In the genomic region with DNA sequence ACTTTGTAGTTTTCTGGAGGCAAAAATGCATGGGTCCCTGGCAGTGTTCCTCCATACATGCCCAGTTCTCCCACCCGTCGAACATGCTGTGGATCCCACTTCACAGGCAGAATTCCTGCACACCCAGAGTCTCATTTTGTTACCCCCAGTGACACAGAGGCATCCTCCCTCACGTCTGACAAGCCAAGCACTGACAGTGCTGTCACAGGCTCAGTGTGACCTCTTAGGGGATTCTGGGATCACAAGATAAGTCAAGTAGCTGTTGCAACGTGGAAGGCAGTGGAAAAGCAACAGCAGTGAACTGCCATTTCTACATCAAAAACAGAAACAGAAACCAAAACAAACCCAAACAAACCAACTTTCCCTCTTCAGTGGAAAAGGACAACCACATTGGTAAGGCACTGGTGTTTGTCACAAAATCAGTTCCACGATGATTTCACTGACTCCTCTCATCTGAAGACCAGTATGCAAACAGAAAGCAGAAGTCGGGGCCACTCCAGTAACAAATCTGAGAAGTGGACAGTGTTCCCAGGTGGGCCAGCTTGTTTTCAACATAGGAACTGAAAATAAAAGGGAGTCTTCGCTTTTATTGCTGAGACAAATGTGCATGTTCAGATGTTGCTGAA, we compare ENCODE assay signal across 22 mouse cellular contexts. TPM values are rescaled to one million over a fixed set of nuclear protein-coding genes. Genes with fewer than 3 reads are reported as not detected.
DNase-seq lines count a peak whose midpoint lies in the region; ATAC-seq lines count a peak whose summit lies in the region.
"Had no signal": no experiment of that assay in that cellular context is flagged by ENCODE, and none has a peak within 500 bp of the region (broad histone marks: within the 10 kb centered on the region; RNA-seq: fewer than 3 reads in every experiment).

No protein-coding gene starts in this region.

- no peaks in the 10 kb centered on the region for H3K27me3 ChIP-seq in midbrain, embryonic 11.5 days (ENCODE audit: control insufficient read depth, insufficient read depth, low read length)
- no peaks in the 10 kb centered on the region for H3K27me3 ChIP-seq in midbrain, embryonic 16.5 days (ENCODE audit: control insufficient read depth, insufficient read depth, low read depth, low read length)
- H3K27me3 ChIP-seq: embryonic facial prominence, embryonic 15.5 days; limb, embryonic 15.5 days had no signal

- no peaks in the 10 kb centered on the region for H3K36me3 ChIP-seq in midbrain, embryonic 11.5 days (ENCODE audit: control insufficient read depth, insufficient read depth, low read length)
- H3K36me3 ChIP-seq in midbrain, embryonic 16.5 days (ENCODE audit: control insufficient read depth, insufficient read depth, low read length): peaks cover 2% of the 10 kb centered on the region; the same call in 1 of the 2 replicates
- H3K36me3 ChIP-seq: forebrain, embryonic 10.5 days; limb, embryonic 15.5 days had no signal

- peak; percentile 36 for DNase-seq in CD4-positive, CD25-positive, alpha-beta regulatory T cell, adult 2 months (ENCODE audit: low read depth, low spot score)
- peak; percentile 69 for DNase-seq in midbrain, embryonic 11.5 days (ENCODE audit: low spot score, missing footprints)
- DNase-seq in naive thymus-derived CD4-positive, alpha-beta T cell, adult 2 months (ENCODE audit: low read depth): peak; percentile 28
- no peak for DNase-seq in ovary, postnatal 36 days (ENCODE audit: low spot score)
- no peak for DNase-seq in left cerebral cortex, adult 11 months (ENCODE audit: low spot score)
- DNase-seq: cerebellum, postnatal 10 days; embryo, embryonic 11 days; gastrocnemius, postnatal 10 days; right cerebral cortex, adult 18-20 months; spleen, adult 18-20 months; thymus, postnatal 36 days had no signal

- H3K4me1 ChIP-seq in midbrain, embryonic 11.5 days (ENCODE audit: control insufficient read depth, insufficient read depth, low read length): no peaks in the 10 kb centered on the region
- H3K4me1 ChIP-seq in midbrain, embryonic 16.5 days (ENCODE audit: control insufficient read depth, insufficient read depth, low read length): no peaks in the 10 kb centered on the region
- H3K4me1 ChIP-seq: embryonic facial prominence, embryonic 15.5 days; forebrain, embryonic 10.5 days; limb, embryonic 15.5 days had no signal

- WGBS in midbrain, embryonic 11.5 days: 76% methylated on average over 7 of the region's 7 CpGs
- WGBS in midbrain, embryonic 16.5 days: 72% methylated on average over 7 of the region's 7 CpGs

- no peak overlapping the region for H3K4me2 ChIP-seq in midbrain, embryonic 11.5 days
- H3K4me2 ChIP-seq in midbrain, embryonic 16.5 days (ENCODE audit: low read length): no peak overlapping the region
- H3K4me2 ChIP-seq: embryonic facial prominence, embryonic 15.5 days; hindbrain, embryonic 14.5 days; limb, embryonic 15.5 days had no signal

- no peak overlapping the region for H3K9ac ChIP-seq in midbrain, embryonic 11.5 days (ENCODE audit: low read length)
- H3K9ac ChIP-seq in midbrain, embryonic 16.5 days (ENCODE audit: low read depth, low read length): no peak overlapping the region
- H3K9ac ChIP-seq: embryonic facial prominence, embryonic 15.5 days; hindbrain, embryonic 14.5 days; limb, embryonic 15.5 days had no signal

- no peak overlapping the region for H3K4me3 ChIP-seq in midbrain, embryonic 11.5 days (ENCODE audit: low read depth, low read length)
- H3K4me3 ChIP-seq in midbrain, embryonic 16.5 days (ENCODE audit: low read depth, low read length): no peak overlapping the region
- H3K4me3 ChIP-seq: embryonic facial prominence, embryonic 15.5 days; forebrain, embryonic 10.5 days; layer of hippocampus, adult 2 months; limb, embryonic 15.5 days had no signal

- no peaks in the 10 kb centered on the region for H3K9me3 ChIP-seq in midbrain, embryonic 11.5 days (ENCODE audit: control insufficient read depth, low read length)
- no peaks in the 10 kb centered on the region for H3K9me3 ChIP-seq in midbrain, embryonic 16.5 days (replicated peaks; ENCODE audit: control insufficient read depth, low read length, poor library complexity, severe bottlenecking)
- H3K9me3 ChIP-seq: embryonic facial prominence, embryonic 15.5 days; forebrain, embryonic 10.5 days; limb, embryonic 15.5 days had no signal

- no peak for ATAC-seq in CD4-positive, CD25-positive, alpha-beta regulatory T cell, adult 4 months
- no peak for ATAC-seq in midbrain, embryonic 11.5 days (ENCODE audit: low FRiP score)
- no peak for ATAC-seq in midbrain, embryonic 16.5 days
- peak; percentile 78 for ATAC-seq in common myeloid progenitor, adult 5-6 weeks (replicated peaks; ENCODE audit: low read depth, poor library complexity, severe bottlenecking)
- ATAC-seq: intestine, postnatal 0 days had no signal

- H3K27ac ChIP-seq in midbrain, embryonic 11.5 days (ENCODE audit: low read depth, low read length): no peak overlapping the region
- no peak overlapping the region for H3K27ac ChIP-seq in midbrain, embryonic 16.5 days (ENCODE audit: low read length)
- H3K27ac ChIP-seq: embryonic facial prominence, embryonic 15.5 days; forebrain, embryonic 10.5 days; hindbrain, embryonic 14.5 days; kidney, postnatal 0 days; layer of hippocampus, adult 2 months; limb, embryonic 15.5 days had no signal

RNA-seq across cellular contexts. Expression of a gene that starts 31.3 kb away (rescaled TPM):
- polyA plus RNA-seq in CD4-positive, CD25-positive, alpha-beta regulatory T cell, adult 4 months (2017; shearing (Covaris generic)): 1 to 10 TPM in 1 of 2 experiments, under 1 TPM in 1; 0.54 to 1.2 TPM
- 0.26 and 0.37 TPM in 2 replicates for polyA plus RNA-seq in midbrain, embryonic 11.5 days (2014; fragmentation: Nextera tagmentation; extraction: Ambion mirVana)
- 0.18 and 0.48 TPM in 2 replicates for polyA plus RNA-seq in midbrain, embryonic 16.5 days (2015; fragmentation: Nextera tagmentation; extraction: Ambion mirVana)
- 0.68 and 2.4 TPM in 2 replicates for total RNA-seq in common myeloid progenitor, adult 5-6 weeks (2017)
- total RNA-seq: heart, adult 8-10 months had no signal

Comparison
In these comparisons a context has a peak if more than half of its experiments do, and no peak if none do; other contexts are left out.
1. DNase-seq: peak in CD4-positive, CD25-positive, alpha-beta regulatory T cell, adult 2 months (single experiment), midbrain, embryonic 11.5 days (single experiment) and naive thymus-derived CD4-positive, alpha-beta T cell, adult 2 months (single experiment); none in ovary, postnatal 36 days (single experiment) and left cerebral cortex, adult 11 months (single experiment).